Mouse (Mus musculus): ENCODE data around the gene Idh1.

Idh1 gene

GRCm38 (mm10) chr1:65176171-65176570 is 10.1 kb downstream of the Idh1 start:
- no peak for DNase-seq

- DNase-seq = no peak
Measured at GRCm38 (mm10) chr1:65173716-65174115, 12.6 kb downstream of the Idh1 start.

GRCm38 (mm10) chr1:65171579-65171978 is 14.7 kb downstream of the Idh1 start:
- DNase-seq = no peak

GRCm38 (mm10) chr1:65169947-65170346 is 16.4 kb downstream of the Idh1 start:
- DNase-seq = no peak

- no peak for DNase-seq
Measured at GRCm38 (mm10) chr1:65169536-65169935, 16.8 kb downstream of the Idh1 start.

GRCm38 (mm10) chr1:65167496-65167895 is 18.8 kb downstream of the Idh1 start:
- DNase-seq = peak; percentile 37

- DNase-seq = no peak
Measured at GRCm38 (mm10) chr1:65162210-65162609, 24.1 kb downstream of the Idh1 start.

GRCm38 (mm10) chr1:65156111-65156510 is 30.2 kb downstream of the Idh1 start:
- DNase-seq = no peak

GRCm38 (mm10) chr1:65154814-65155213 is 31.5 kb downstream of the Idh1 start:
- DNase-seq = peak; percentile 87

GRCm38 (mm10) chr1:65147971-65148370 is 38.3 kb downstream of the Idh1 start:
- no peak for DNase-seq

GRCm38 (mm10) chr1:65147326-65147725 is 39.0 kb downstream of the Idh1 start:
- no peak for DNase-seq

- no peak for DNase-seq
Measured at GRCm38 (mm10) chr1:65146601-65147000, 39.7 kb downstream of the Idh1 start.

GRCm38 (mm10) chr1:65144783-65145182 is 41.5 kb downstream of the Idh1 start:
- no peak for DNase-seq

GRCm38 (mm10) chr1:65137560-65137959 is 48.7 kb downstream of the Idh1 start:
- no peak for DNase-seq

GRCm38 (mm10) chr1:65132833-65133232 is 53.5 kb downstream of the Idh1 start:
- DNase-seq = no peak

- DNase-seq = no peak
Measured at GRCm38 (mm10) chr1:65131671-65132070, 54.6 kb downstream of the Idh1 start.

- DNase-seq = peak; percentile 34
Measured at GRCm38 (mm10) chr1:65130226-65130625, 56.1 kb downstream of the Idh1 start.

- no peak for DNase-seq
Measured at GRCm38 (mm10) chr1:65129634-65130180, 56.6 kb downstream of the Idh1 start.

- no peak for DNase-seq
Measured at GRCm38 (mm10) chr1:65122574-65123372, 63.5 kb downstream of the Idh1 start, which contains the start of gene D630023F18Rik. Gene D630023F18Rik, minus strand, starts transcription at chr1:65123214.

GRCm38 (mm10) chr1:65119438-65119837 is 66.9 kb downstream of the Idh1 start, which contains the start of gene Gm28845:
Gene Gm28845, minus strand, starts transcription at chr1:65119558.
- DNase-seq = no peak

GRCm38 (mm10) chr1:65118150-65118913 is 68.0 kb downstream of the Idh1 start:
- DNase-seq = peak; percentile 74

- DNase-seq = no peak
Measured at GRCm38 (mm10) chr1:65113536-65114172, 72.6 kb downstream of the Idh1 start.

GRCm38 (mm10) chr1:65112807-65113196 is 73.5 kb downstream of the Idh1 start:
- DNase-seq = no peak
